Mouse (Mus musculus): ENCODE results near the gene Lrrfip1. TPM values are rescaled to one million over a fixed set of nuclear protein-coding genes. Genes with fewer than 3 reads are reported as not detected.
A peak's percentile ranks its signal among the peaks of the same experiment; 100 is the strongest.

Gene Lrrfip1
- polyA plus RNA-seq, 1 experiment from 2014 or later: 21.7 TPM

GRCm38 (mm10) chr1:91017111-91017758, 18.7 kb downstream of the Lrrfip1 start:
- 0 out of 2 replicates have a peak, but pooled peaks cover 4% of the 10 kb centered on the region for H3K36me3 ChIP-seq
- H3K4me3 ChIP-seq: peak overlapping the region; percentile 38
- H3K27me3 ChIP-seq (ENCODE audit: low read depth, poor library complexity, severe bottlenecking): no peaks in the 10 kb centered on the region
- DNase-seq (ENCODE audit: low spot score): peak; percentile 57
- WGBS: 14% methylated on average over 20 of the region's 20 CpGs
- H3K4me1 ChIP-seq: peaks cover 43% of the 10 kb centered on the region
- H3K27ac ChIP-seq: peak overlapping the region; percentile 63
- no peaks in the 10 kb centered on the region for H3K9me3 ChIP-seq (replicated peaks)

- Histone ChIP-seq H3K4me3 (no peak overlapping the region), H3K36me3 (0 out of 2 replicates have a peak, but pooled peaks cover 4% of the 10 kb centered on the region), H3K9me3 (replicated peaks) (no peaks in the 10 kb centered on the region), H3K4me1 (peaks cover 31% of the 10 kb centered on the region), H3K27ac (no peak overlapping the region), H3K27me3 (ENCODE audit: low read depth, poor library complexity, severe bottlenecking) (no peaks in the 10 kb centered on the region)
- 94% methylated on average over 2 of the region's 2 CpGs for WGBS
- no peak for DNase-seq (ENCODE audit: low spot score)
These were observed 20.8 kb downstream of the Lrrfip1 start for GRCm38 (mm10) chr1:91019346-91019745.

- WGBS: 43% methylated on average over 3 of the region's 3 CpGs
- Histone ChIP-seq H3K36me3 (0 out of 2 replicates have a peak, but pooled peaks cover 11% of the 10 kb centered on the region), H3K9me3 (replicated peaks) (no peaks in the 10 kb centered on the region), H3K4me1 (peaks cover 22% of the 10 kb centered on the region), H3K4me3 (no peak overlapping the region), H3K27me3 (ENCODE audit: low read depth, poor library complexity, severe bottlenecking) (no peaks in the 10 kb centered on the region), H3K27ac (no peak overlapping the region)
- no peak for DNase-seq (ENCODE audit: low spot score)
These were observed 22.8 kb downstream of the Lrrfip1 start for GRCm38 (mm10) chr1:91021304-91021703.

- Histone ChIP-seq H3K4me3 (no peak overlapping the region), H3K4me1 (peaks cover 12% of the 10 kb centered on the region), H3K9me3 (replicated peaks) (no peaks in the 10 kb centered on the region), H3K27ac (no peak overlapping the region), H3K36me3 (0 out of 2 replicates have a peak, but pooled peaks cover 11% of the 10 kb centered on the region), H3K27me3 (ENCODE audit: low read depth, poor library complexity, severe bottlenecking) (no peaks in the 10 kb centered on the region)
- DNase-seq (ENCODE audit: low spot score): no peak
- 76% methylated on average over 11 of the region's 11 CpGs for WGBS
These were observed 23.8 kb downstream of the Lrrfip1 start for GRCm38 (mm10) chr1:91022157-91022895.

GRCm38 (mm10) chr1:91023230-91023629, 24.7 kb downstream of the Lrrfip1 start:
- no peak overlapping the region for H3K4me3 ChIP-seq
- peaks cover 9% of the 10 kb centered on the region; the same call in 1 of the 2 replicates for H3K4me1 ChIP-seq
- WGBS: 63% methylated on average over 5 of the region's 5 CpGs
- no peaks in the 10 kb centered on the region for H3K27me3 ChIP-seq (ENCODE audit: low read depth, poor library complexity, severe bottlenecking)
- 0 out of 2 replicates have a peak, but pooled peaks cover 11% of the 10 kb centered on the region for H3K36me3 ChIP-seq
- H3K27ac ChIP-seq: no peak overlapping the region
- no peaks in the 10 kb centered on the region for H3K9me3 ChIP-seq (replicated peaks)
- DNase-seq (ENCODE audit: low spot score): no peak

- Histone ChIP-seq H3K4me3 (no peak overlapping the region), H3K9me3 (replicated peaks) (no peaks in the 10 kb centered on the region), H3K36me3 (0 out of 2 replicates have a peak, but pooled peaks cover 11% of the 10 kb centered on the region), H3K27ac (no peak overlapping the region), H3K27me3 (ENCODE audit: low read depth, poor library complexity, severe bottlenecking) (no peaks in the 10 kb centered on the region), H3K4me1 (peaks cover 9% of the 10 kb centered on the region; the same call in 1 of the 2 replicates)
- DNase-seq (ENCODE audit: low spot score): no peak
- 87% methylated on average over 9 of the region's 9 CpGs for WGBS
These were observed 25.4 kb downstream of the Lrrfip1 start for GRCm38 (mm10) chr1:91023960-91024359.

- Histone ChIP-seq H3K27ac (no peak overlapping the region), H3K9me3 (replicated peaks) (no peaks in the 10 kb centered on the region), H3K27me3 (ENCODE audit: low read depth, poor library complexity, severe bottlenecking) (no peaks in the 10 kb centered on the region), H3K4me1 (peaks cover 9% of the 10 kb centered on the region; the same call in 1 of the 2 replicates), H3K36me3 (0 out of 2 replicates have a peak, but pooled peaks cover 11% of the 10 kb centered on the region), H3K4me3 (no peak overlapping the region)
- DNase-seq (ENCODE audit: low spot score): no peak
- WGBS: 80% methylated on average over 3 of the region's 3 CpGs
These were observed 25.9 kb downstream of the Lrrfip1 start for GRCm38 (mm10) chr1:91024464-91024863.

GRCm38 (mm10) chr1:91026945-91027344, 28.4 kb downstream of the Lrrfip1 start:
- Histone ChIP-seq H3K36me3 (0 out of 2 replicates have a peak, but pooled peaks cover 7% of the 10 kb centered on the region), H3K9me3 (replicated peaks) (no peaks in the 10 kb centered on the region), H3K4me1 (peaks cover 9% of the 10 kb centered on the region; the same call in 1 of the 2 replicates), H3K4me3 (no peak overlapping the region), H3K27ac (no peak overlapping the region), H3K27me3 (ENCODE audit: low read depth, poor library complexity, severe bottlenecking) (no peaks in the 10 kb centered on the region)
- DNase-seq (ENCODE audit: low spot score): no peak
- WGBS: 91% methylated on average over 2 of the region's 2 CpGs

GRCm38 (mm10) chr1:91030383-91030782, 31.8 kb downstream of the Lrrfip1 start:
- WGBS: 91% methylated on average over 1 of the region's 1 CpGs
- H3K4me1 ChIP-seq: peaks cover 6% of the 10 kb centered on the region; the same call in 1 of the 2 replicates
- no peaks in the 10 kb centered on the region for H3K9me3 ChIP-seq (replicated peaks)
- H3K27ac ChIP-seq: no peak overlapping the region
- no peaks in the 10 kb centered on the region for H3K27me3 ChIP-seq (ENCODE audit: low read depth, poor library complexity, severe bottlenecking)
- no peak for DNase-seq (ENCODE audit: low spot score)
- no peak overlapping the region for H3K4me3 ChIP-seq
- H3K36me3 ChIP-seq: 0 out of 2 replicates have a peak, but pooled peaks cover 7% of the 10 kb centered on the region

GRCm38 (mm10) chr1:91031547-91031946, 33.0 kb downstream of the Lrrfip1 start:
- 79% methylated on average over 4 of the region's 4 CpGs for WGBS
- Histone ChIP-seq H3K9me3 (replicated peaks) (no peaks in the 10 kb centered on the region), H3K27me3 (ENCODE audit: low read depth, poor library complexity, severe bottlenecking) (no peaks in the 10 kb centered on the region), H3K27ac (no peak overlapping the region), H3K4me3 (no peak overlapping the region), H3K36me3 (no peaks in the 10 kb centered on the region), H3K4me1 (peaks cover 6% of the 10 kb centered on the region; the same call in 1 of the 2 replicates)
- no peak for DNase-seq (ENCODE audit: low spot score)

- no peaks in the 10 kb centered on the region for H3K27me3 ChIP-seq (ENCODE audit: low read depth, poor library complexity, severe bottlenecking)
- no peak overlapping the region for H3K27ac ChIP-seq
- H3K9me3 ChIP-seq (replicated peaks): no peaks in the 10 kb centered on the region
- WGBS: 74% methylated on average over 11 of the region's 11 CpGs
- peaks cover 6% of the 10 kb centered on the region; the same call in 1 of the 2 replicates for H3K4me1 ChIP-seq
- H3K4me3 ChIP-seq: no peak overlapping the region
- H3K36me3 ChIP-seq: no peaks in the 10 kb centered on the region
- no peak for DNase-seq (ENCODE audit: low spot score)
These were observed 33.9 kb downstream of the Lrrfip1 start for GRCm38 (mm10) chr1:91032393-91032971.

GRCm38 (mm10) chr1:91034547-91034946, 36.0 kb downstream of the Lrrfip1 start:
- no peaks in the 10 kb centered on the region for H3K9me3 ChIP-seq (replicated peaks)
- peaks cover 18% of the 10 kb centered on the region for H3K4me1 ChIP-seq
- DNase-seq (ENCODE audit: low spot score): no peak
- H3K27me3 ChIP-seq (ENCODE audit: low read depth, poor library complexity, severe bottlenecking): no peaks in the 10 kb centered on the region
- WGBS: 86% methylated on average over 3 of the region's 3 CpGs
- H3K27ac ChIP-seq: no peak overlapping the region
- H3K4me3 ChIP-seq: no peak overlapping the region
- H3K36me3 ChIP-seq: no peaks in the 10 kb centered on the region

GRCm38 (mm10) chr1:91035266-91035665, 36.7 kb downstream of the Lrrfip1 start:
- Histone ChIP-seq H3K4me3 (no peak overlapping the region), H3K27ac (no peak overlapping the region), H3K27me3 (ENCODE audit: low read depth, poor library complexity, severe bottlenecking) (no peaks in the 10 kb centered on the region), H3K9me3 (replicated peaks) (no peaks in the 10 kb centered on the region), H3K4me1 (peaks cover 26% of the 10 kb centered on the region), H3K36me3 (no peaks in the 10 kb centered on the region)
- 84% methylated on average over 2 of the region's 2 CpGs for WGBS
- no peak for DNase-seq (ENCODE audit: low spot score)
